Mouse (Mus musculus) limb, embryonic 14.5 days (tissue): Measurements from ENCODE around the gene Rbfox1. TPM values are rescaled to one million over a fixed set of nuclear protein-coding genes. Genes with fewer than 3 reads are reported as not detected.

ENCODE experiments used
- ATAC-seq: fragments of 200-750 bp; cut with Nextera tagmentation; 2 replicates; pipeline ENCODE4 v1.8.0; 2017; ENCODE audit warnings: low read depth, moderate number of reproducible peaks, moderate TSS enrichment; ENCODE audit not compliant: low FRiP score
- DNase-seq: peaks from one replicate; pipeline ENCODE4 v3.0.0-alpha.2; 2015; ENCODE audit warnings: low spot score
- H3K27ac ChIP-seq: fragments of 300-500 bp; sonication (generic); replicated peaks from 2 replicates; pipeline ENCODE4 v1.5.1; 2014; ENCODE audit warnings: low read depth, mild to moderate bottlenecking, low read length, moderate library complexity, mixed read lengths
- H3K27me3 ChIP-seq: fragments of 300-500 bp; sonication (generic); 2 replicates; pipeline ENCODE4 v1.6.1; 2014; ENCODE audit warnings: low read length, mixed read lengths; ENCODE audit not compliant: control insufficient read depth, insufficient read depth
- H3K36me3 ChIP-seq: fragments of 300-500 bp; sonication (generic); 2 replicates; pipeline ENCODE4 v1.6.1; 2014; ENCODE audit warnings: mild to moderate bottlenecking, low read length, moderate library complexity, mixed read lengths; ENCODE audit not compliant: control insufficient read depth, insufficient read depth
- H3K4me1 ChIP-seq: fragments of 300-500 bp; sonication (generic); 2 replicates; pipeline ENCODE4 v1.6.1; 2014; ENCODE audit warnings: antibody characterized with exemption, low read length, mixed read lengths; ENCODE audit not compliant: control insufficient read depth, insufficient read depth
- H3K4me2 ChIP-seq: fragments of 300-500 bp; sonication (generic); replicated peaks from 2 replicates; pipeline ENCODE4 v1.6.1; 2014; ENCODE audit warnings: low read depth, mild to moderate bottlenecking, low read length, moderate library complexity; ENCODE audit not compliant: severe bottlenecking
- H3K4me3 ChIP-seq: fragments of 300-500 bp; sonication (generic); replicated peaks from 2 replicates; pipeline ENCODE4 v1.5.1; 2014; ENCODE audit warnings: low read length
- H3K9ac ChIP-seq: fragments of 300-500 bp; sonication (generic); 2 replicates; pipeline ENCODE4 v1.6.1; 2014; ENCODE audit warnings: mild to moderate bottlenecking, low read depth, low read length, moderate library complexity; ENCODE audit not compliant: severe bottlenecking
- H3K9me3 ChIP-seq: fragments of 300-500 bp; sonication (generic); 2 replicates; pipeline ENCODE4 v1.6.1; 2016; ENCODE audit warnings: low read length; ENCODE audit not compliant: control insufficient read depth
- POLR2A ChIP-seq: fragments of 200-500 bp; IDR thresholded peaks from 2 replicates; pipeline ENCODE4 v1.8.0; 2012; ENCODE audit warnings: inconsistent platforms, mild to moderate bottlenecking, moderate library complexity, borderline replicate concordance; ENCODE audit not compliant: insufficient read depth, insufficient read length; ENCODE audit errors: extremely low read depth
- WGBS: fragments of 180-500 bp; shearing (Covaris S2); extraction: QIAGEN DNeasy Blood & Tissue Kit; methylation state at CpG from one replicate; pipeline ENCODE4 v1.1.7; 2014; 5-methylcytosine and 5-hydroxymethylcytosine counted together
- polyA plus RNA-seq, 2 experiments: library from polyadenylated mRNA; depleted of rRNA in 1 of 2; stranded (reverse) in 1 of 2; unstranded in 1 of 2; fragments of >200 nt; fragmentation: Nextera tagmentation in 1 of 2; extraction: Ambion mirVana in 1 of 2; gene quantifications; 2 replicates each; pipeline versions ENCODE4 v1.2.1 to v1.2.3; 2012 to 2014

The Rbfox1 gene
- polyA plus RNA-seq, 2 experiments: 3.8 to 6.0 TPM

- DNase-seq (no peak), ATAC-seq (no peak)
- TF ChIP-seq POLR2A: no peak
- H3K4me3 ChIP-seq: no peak overlapping the region
- no peaks in the 10 kb centered on the region for H3K27me3 ChIP-seq
- H3K9me3 ChIP-seq: no peaks in the 10 kb centered on the region
- no peak overlapping the region for H3K4me2 ChIP-seq
- no peak overlapping the region for H3K27ac ChIP-seq
- 12% methylated on average over 2 of the region's 2 CpGs for WGBS
- no peaks in the 10 kb centered on the region for H3K4me1 ChIP-seq
- no peak overlapping the region for H3K9ac ChIP-seq
- no peaks in the 10 kb centered on the region for H3K36me3 ChIP-seq
Measured at GRCm38 (mm10) chr16:6993180-6993579, 1108.0 kb downstream of the Rbfox1 start.

DNA sequence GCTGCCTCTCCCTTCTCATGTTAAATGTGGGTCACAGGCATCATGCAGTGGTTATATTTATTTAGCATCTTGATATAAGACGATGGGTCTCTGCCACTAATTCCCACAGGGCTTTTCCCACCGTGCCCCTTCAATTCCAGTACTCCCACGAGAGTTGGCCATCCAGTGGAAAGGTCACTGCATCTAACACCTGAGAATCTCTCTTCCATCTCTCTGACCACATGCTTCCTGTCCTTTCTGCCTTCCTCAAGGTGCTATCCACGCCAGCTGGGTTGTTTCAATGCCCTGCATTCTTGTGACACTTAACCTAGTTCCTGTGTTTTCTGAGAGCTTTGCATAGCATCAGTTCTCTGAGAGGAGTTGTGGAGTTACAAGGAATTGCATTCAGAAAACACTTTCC, 1112.0 kb downstream of the Rbfox1 start:
- no peak overlapping the region for H3K4me2 ChIP-seq
- no peaks in the 10 kb centered on the region for H3K36me3 ChIP-seq
- H3K4me1 ChIP-seq: no peaks in the 10 kb centered on the region
- H3K27ac ChIP-seq: no peak overlapping the region
- no peak overlapping the region for H3K4me3 ChIP-seq
- no peaks in the 10 kb centered on the region for H3K27me3 ChIP-seq
- H3K9me3 ChIP-seq: no peaks in the 10 kb centered on the region
- no peak for ATAC-seq
- H3K9ac ChIP-seq: no peak overlapping the region
- no peak for DNase-seq
- WGBS: 69% methylated on average over 4 of the region's 4 CpGs
- TF ChIP-seq POLR2A: no peak

- Histone ChIP-seq H3K9ac (no peak overlapping the region), H3K27me3 (no peaks in the 10 kb centered on the region), H3K4me2 (no peak overlapping the region), H3K27ac (no peak overlapping the region), H3K36me3 (no peaks in the 10 kb centered on the region), H3K9me3 (no peaks in the 10 kb centered on the region), H3K4me1 (no peaks in the 10 kb centered on the region), H3K4me3 (no peak overlapping the region)
- DNase-seq (no peak), ATAC-seq (no peak)
- 78% methylated on average over 7 of the region's 7 CpGs for WGBS
- TF ChIP-seq POLR2A: no peak
Measured at GRCm38 (mm10) chr16:6997834-6998233, 1112.7 kb downstream of the Rbfox1 start.

DNA sequence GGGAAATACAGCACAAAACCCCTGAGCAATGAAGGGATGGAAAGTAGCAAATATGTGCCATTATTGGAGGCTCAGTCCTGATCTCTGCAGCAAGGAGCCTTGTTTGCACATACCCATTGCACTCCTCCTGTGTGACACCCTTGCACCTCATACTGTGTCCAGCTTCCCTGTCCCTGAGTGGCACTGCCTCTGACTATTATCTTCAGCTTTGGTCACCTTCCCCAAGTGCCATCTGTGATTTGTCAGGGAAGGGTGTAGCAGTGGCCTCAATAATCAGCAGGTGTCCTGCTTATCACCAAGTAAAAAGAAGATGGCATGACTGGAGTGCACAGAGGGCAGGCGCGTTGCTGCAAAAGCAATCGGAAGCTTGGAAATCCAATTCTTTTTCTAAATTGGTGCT, 1119.4 kb downstream of the Rbfox1 start:
- Histone ChIP-seq H3K4me3 (no peak overlapping the region), H3K9me3 (no peaks in the 10 kb centered on the region), H3K36me3 (no peaks in the 10 kb centered on the region), H3K9ac (no peak overlapping the region), H3K27ac (no peak overlapping the region), H3K27me3 (no peaks in the 10 kb centered on the region), H3K4me1 (no peaks in the 10 kb centered on the region), H3K4me2 (no peak overlapping the region)
- DNase-seq (no peak), ATAC-seq (no peak)
- no peak for TF ChIP-seq POLR2A
- 92% methylated on average over 3 of the region's 3 CpGs for WGBS

DNA sequence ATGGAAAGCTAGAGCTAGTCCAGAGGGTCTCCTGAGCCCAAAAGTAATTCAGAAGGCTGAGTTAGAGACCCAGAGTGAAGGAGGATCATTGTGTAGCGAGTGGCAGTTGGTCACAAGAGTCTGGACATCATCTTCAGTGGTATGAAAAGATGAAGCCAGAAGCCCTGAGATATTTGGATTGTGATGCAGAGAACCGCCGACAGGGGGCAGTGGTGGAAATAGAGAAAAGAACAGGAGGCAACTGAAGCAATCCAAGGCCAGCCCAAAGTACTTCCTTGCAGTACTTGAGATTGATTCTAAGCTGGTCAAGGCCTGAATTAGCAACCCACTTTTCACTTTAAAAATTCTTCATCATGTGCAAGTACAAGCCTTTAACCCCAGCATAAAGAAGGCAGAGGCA, 1120.3 kb downstream of the Rbfox1 start:
- Histone ChIP-seq H3K9me3 (no peaks in the 10 kb centered on the region), H3K4me2 (no peak overlapping the region), H3K9ac (no peak overlapping the region), H3K36me3 (no peaks in the 10 kb centered on the region), H3K4me3 (no peak overlapping the region), H3K4me1 (no peaks in the 10 kb centered on the region), H3K27me3 (no peaks in the 10 kb centered on the region), H3K27ac (no peak overlapping the region)
- no peak for TF ChIP-seq POLR2A
- ATAC-seq (no peak), DNase-seq (no peak)
- WGBS: 12% methylated on average over 3 of the region's 3 CpGs

DNA sequence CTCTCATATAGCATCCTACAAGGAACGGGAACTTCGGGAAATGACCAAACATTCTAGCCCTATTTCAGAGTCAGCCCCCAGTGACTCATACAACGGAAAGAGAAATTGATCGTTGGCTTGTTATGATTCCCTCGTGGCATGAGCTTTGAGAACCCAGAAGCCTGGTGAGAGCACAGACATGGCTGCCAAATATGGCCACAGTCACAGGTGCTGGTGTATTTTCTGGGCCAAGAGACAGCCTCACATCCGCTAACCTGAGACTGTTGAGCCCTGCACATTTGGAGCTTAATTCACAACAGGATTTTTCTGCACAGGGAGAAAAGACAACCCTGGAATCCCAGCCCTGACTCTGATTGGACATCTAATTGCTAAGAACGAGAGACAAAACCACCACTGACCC, 1132.2 kb downstream of the Rbfox1 start:
- ATAC-seq (no peak), DNase-seq (no peak)
- Histone ChIP-seq H3K27me3 (no peaks in the 10 kb centered on the region), H3K9ac (no peak overlapping the region), H3K9me3 (no peaks in the 10 kb centered on the region), H3K36me3 (no peaks in the 10 kb centered on the region), H3K27ac (no peak overlapping the region), H3K4me2 (no peak overlapping the region), H3K4me3 (no peak overlapping the region), H3K4me1 (no peaks in the 10 kb centered on the region)
- 62% methylated on average over 7 of the region's 7 CpGs for WGBS
- no peak for TF ChIP-seq POLR2A
